Mouse (Mus musculus): Measurements from ENCODE around the gene Tent5b.

Gene Tent5b

DNA sequence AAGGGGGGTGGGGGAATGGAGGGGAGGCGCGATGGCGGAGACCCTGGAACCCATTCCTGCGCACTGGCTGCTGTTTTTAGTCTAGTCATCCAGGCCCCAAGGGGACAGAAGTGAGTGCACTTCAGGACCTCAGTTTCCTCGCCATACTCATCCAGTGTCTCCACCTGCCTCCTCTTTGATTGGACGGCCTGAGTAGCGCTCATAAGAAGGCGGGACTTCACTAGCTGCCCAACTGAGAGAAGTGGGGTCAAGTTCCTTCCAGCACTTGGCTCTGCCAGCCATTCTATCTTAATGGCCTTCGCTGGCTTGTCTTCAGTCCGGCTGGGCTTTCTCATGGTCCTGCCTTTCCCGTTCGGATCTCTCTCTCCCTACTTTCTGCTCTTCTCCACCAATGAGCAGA is 10.8 kb upstream of the Tent5b start:
- DNase-seq (ENCODE audit: low read depth, low spot score): no peak

GRCm38 (mm10) chr4:133471135-133471821 is 8.7 kb upstream of the Tent5b start:
- no peak for DNase-seq (ENCODE audit: low read depth, low spot score)

DNA sequence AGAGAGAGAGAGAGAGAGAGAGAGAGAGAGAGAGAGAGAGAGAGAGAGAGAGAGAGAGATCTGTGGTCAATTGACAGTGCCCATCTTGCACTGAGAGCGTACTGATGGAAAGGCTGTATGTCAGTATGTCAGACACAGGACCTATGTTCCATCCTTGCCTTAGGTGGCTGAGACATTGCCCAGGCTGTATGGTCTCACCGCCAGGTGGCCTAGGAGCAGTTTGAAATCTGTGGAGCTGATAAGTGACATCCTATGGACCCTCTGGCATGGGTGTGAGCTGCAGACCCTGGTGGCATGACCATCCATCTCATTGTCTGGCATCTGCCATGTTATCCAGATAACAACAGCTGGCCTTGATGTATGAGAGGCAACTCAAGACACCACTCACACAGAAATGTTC is 6.1 kb upstream of the Tent5b start:
- DNase-seq (ENCODE audit: low read depth, low spot score): no peak

- no peak for DNase-seq (ENCODE audit: low read depth, low spot score)
Measured at GRCm38 (mm10) chr4:133480185-133480537, 229 bp downstream of the Tent5b start.

- DNase-seq (ENCODE audit: low read depth, low spot score): no peak
Measured at GRCm38 (mm10) chr4:133480754-133481153, 822 bp downstream of the Tent5b start.

GRCm38 (mm10) chr4:133481488-133481887 is 1.6 kb downstream of the Tent5b start:
- no peak for DNase-seq (ENCODE audit: low read depth, low spot score)

DNA sequence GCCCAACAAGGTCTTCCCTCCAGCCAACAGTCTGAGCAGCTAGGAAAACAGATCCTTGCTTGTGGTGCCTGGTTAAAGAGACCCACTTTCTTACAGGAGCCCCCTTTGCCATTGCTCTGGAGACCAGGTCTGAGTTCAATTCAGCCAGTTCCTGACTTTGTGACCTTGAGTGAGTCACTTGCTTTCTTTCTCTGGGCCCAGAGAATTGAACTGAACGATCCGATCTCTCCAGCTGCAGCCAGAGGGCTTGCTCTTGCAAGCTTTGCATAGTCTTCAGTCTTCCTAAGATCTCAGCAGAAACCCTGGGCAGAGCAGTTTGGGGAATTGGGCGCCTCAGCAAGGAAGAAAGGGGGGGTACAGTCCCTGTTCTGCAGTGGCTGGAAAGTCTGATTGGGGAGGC is 2.5 kb downstream of the Tent5b start:
- DNase-seq (ENCODE audit: low read depth, low spot score): no peak

- DNase-seq (ENCODE audit: low read depth, low spot score): no peak
Measured at GRCm38 (mm10) chr4:133484266-133485025, 4.5 kb downstream of the Tent5b start.

DNA sequence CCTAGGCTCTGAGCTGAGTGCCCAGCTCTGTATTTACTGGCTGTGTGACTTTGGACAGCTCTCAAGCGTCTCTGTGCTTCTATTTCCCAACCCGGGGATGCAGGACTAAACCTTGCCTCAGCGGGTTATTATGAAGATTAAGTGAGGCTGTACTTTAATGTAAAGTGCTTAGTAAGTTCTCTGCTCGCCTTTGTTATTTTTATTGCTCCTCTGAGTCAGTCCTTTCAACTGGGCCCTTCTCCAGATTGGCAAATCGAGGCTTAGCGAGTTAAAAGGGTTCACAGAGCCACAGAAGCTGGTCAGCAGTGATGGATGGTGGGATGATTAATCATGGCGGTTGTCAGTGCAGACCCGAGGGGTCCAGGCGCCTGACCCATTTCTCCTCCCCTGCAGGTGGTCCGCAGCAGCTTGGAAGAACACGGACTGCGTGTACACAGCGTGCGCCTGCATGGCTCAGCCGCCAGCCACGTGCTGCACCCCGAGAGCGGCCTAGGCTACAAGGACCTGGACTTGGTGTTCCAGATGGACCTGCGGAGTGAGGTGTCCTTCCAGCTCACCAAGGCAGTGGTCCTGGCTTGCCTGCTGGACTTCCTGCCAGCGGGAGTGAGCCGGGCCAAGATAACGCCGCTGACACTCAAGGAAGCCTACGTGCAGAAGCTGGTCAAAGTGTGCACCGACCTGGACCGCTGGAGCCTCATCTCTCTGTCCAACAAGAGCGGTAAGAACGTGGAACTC is 5.9 kb downstream of the Tent5b start:
- no peak for DNase-seq (ENCODE audit: low read depth, low spot score)

DNA sequence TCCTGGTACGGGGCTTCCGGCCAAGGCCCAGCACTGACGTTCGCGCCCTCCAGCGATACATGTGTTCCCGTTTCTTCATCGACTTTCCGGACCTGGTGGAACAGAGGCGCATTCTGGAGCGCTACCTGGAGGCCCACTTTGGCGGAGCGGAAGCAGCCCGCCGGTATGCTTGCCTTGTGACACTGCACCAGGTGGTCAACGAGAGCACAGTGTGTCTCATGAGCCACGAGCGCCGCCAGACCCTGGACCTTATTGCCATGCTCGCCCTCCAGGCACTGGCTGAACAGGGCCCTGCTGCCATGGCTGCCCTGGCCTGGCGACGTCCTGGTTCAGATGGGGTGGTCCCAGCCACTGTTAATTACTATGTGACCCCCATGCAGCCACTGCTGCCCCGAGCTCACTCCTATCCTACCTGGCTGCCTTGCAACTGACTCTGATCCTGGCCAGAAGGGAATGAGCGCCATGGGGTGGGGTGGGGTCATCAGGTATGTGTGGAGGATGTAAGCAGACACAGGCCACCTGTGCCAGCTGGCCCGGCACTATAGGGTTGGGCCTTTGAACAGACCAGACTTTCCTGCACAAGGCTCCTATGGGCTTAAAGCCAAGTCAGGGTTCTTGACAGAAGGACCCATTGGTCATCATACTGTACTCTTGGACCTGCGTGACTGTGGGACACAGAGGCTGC is 6.9 kb downstream of the Tent5b start:
- DNase-seq (ENCODE audit: low read depth, low spot score): no peak

- DNase-seq (ENCODE audit: low read depth, low spot score): no peak
Measured at GRCm38 (mm10) chr4:133488619-133489392, 8.9 kb downstream of the Tent5b start.

DNA sequence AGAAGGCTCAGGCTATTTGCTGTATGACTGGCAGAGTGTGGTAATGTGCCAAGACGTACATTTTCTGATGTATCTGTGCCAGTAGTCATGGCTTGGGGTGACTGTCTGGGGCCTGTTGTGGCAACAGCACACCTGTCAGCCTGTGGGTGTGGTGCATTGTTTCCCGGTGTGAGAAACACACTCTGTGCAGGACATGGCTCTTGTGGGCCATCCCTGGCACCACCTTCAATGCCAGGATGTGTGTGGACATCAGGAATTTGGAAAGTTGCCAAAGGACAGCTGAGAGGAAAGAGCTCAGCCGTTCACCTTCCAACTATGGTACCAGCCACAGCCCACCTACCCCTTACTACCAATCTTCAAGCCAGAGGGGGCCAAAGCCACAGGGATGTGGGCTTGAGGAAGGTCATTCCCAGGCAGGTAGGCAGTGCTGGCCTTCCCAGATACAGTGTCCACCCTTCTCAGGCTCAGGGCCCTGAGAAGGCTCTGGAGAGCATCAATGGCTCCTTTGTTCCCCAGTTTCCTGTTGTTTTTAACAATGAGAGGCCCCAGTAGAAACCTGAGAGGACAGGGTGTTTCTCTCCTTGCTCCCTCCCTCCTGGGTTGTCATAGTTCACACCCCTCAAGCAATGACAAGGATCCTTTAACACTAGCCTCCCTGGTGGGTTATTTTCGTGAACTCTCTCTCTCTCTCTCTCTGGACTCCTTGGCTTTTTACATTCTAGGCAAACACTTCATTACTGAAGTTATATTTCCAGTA is 9.7 kb downstream of the Tent5b start:
- DNase-seq (ENCODE audit: low read depth, low spot score): no peak

DNA sequence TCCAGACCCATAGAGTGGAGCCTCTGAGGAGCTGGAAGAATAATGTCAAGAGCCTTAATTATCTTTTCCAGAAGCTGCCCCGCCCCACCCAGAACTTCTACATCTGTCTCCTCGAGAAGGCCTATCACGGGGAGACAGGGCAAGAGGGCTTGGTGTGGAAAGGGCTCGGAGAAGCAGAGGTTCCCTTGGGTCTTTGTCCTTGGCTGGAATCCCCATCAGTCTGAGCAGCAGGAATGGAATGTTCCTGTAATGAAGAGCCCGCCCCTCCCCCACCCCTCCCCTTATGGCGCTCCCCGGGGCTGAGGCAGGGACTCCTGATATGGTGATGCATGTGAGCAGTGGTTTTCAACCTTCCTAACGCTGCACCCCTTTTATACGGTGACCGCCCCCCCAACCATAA is 11.9 kb downstream of the Tent5b start:
- no peak for DNase-seq (ENCODE audit: low read depth, low spot score)

GRCm38 (mm10) chr4:133493895-133494294 is 14.0 kb downstream of the Tent5b start:
- DNase-seq (ENCODE audit: low read depth, low spot score): no peak

- no peak for DNase-seq (ENCODE audit: low read depth, low spot score)
Measured at GRCm38 (mm10) chr4:133494432-133494831, 14.5 kb downstream of the Tent5b start.

GRCm38 (mm10) chr4:133494867-133495266 is 14.9 kb downstream of the Tent5b start:
- no peak for DNase-seq (ENCODE audit: low read depth, low spot score)

DNA sequence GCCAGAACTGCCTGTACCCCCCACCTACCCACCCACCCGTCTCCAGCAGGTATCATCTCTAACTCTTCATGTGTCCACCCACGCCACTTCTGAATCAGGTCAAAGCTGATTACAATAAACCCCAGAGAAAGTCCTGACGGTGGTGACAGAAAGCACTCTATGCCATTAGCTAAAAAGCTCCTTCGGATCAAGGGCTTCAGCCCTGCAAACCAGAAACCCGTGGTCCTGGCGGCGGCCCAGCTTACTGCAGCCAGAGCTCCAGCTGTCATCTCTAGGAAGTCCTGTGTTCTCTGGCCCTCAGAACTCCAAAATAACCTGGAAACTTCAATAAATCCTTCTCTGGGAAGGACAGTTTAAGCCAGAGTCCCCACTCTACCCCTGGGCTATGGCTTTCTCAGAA is 15.8 kb downstream of the Tent5b start:
- no peak for DNase-seq (ENCODE audit: low read depth, low spot score)

- no peak for DNase-seq (ENCODE audit: low read depth, low spot score)
Measured at GRCm38 (mm10) chr4:133496738-133497445, 17.0 kb downstream of the Tent5b start.

DNA sequence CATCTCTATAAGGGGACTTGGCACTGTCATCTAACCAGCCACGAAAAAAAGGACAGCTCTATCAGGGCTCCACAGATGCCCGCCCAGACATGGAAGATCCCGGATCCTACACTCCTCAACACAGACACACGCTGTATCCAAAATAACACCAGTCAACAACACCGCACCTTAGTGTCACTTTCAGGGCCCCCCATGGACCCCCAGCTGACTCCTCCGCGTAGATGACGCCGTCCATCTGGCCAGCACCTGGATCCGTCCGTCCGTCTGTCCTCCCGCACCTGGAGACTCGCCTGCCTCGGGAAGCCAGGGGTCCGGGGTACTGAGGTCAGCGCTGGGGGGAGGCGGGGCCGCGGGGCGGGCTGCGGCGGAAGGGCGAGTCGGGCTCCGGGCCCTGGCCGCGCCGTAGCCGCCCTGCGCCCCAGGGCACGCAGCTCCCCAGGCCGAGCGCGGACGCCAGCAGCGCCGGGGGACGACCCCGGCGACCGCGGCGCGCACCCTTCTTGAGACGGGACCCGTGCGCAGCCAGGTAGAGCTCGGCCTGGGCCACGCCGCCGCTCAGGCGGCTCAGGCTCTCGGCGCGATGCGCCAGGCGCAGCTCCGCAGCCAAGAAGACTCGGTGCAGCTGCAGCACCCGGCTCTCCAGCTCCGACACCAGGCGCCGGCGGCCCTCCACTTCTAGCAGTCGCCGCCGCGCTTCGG is 17.7 kb downstream of the Tent5b start:
- DNase-seq (ENCODE audit: low read depth, low spot score): no peak
